Mouse (Mus musculus) midbrain, embryonic 10.5 days (tissue): Measurements from ENCODE around the gene Lrrc1. TPM values are rescaled to one million over a fixed set of nuclear protein-coding genes. Genes with fewer than 3 reads are reported as not detected.

Source experiments
- DNase-seq: peaks from one replicate; pipeline ENCODE4 v3.0.0-alpha.2; 2017; ENCODE audit warnings: low spot score
- H3K27ac ChIP-seq: fragments of 300-500 bp; sonication (generic); replicated peaks from 2 replicates; pipeline ENCODE4 v1.5.1; 2016; ENCODE audit warnings: mild to moderate bottlenecking
- H3K27me3 ChIP-seq: fragments of 300-500 bp; sonication (generic); 2 replicates; pipeline ENCODE4 v1.6.1; 2016; ENCODE audit warnings: low read depth, mild to moderate bottlenecking; ENCODE audit not compliant: poor library complexity, severe bottlenecking
- H3K36me3 ChIP-seq: fragments of 300-500 bp; sonication (generic); 2 replicates; pipeline ENCODE4 v1.6.1; 2016; ENCODE audit warnings: mild to moderate bottlenecking, moderate library complexity
- H3K4me1 ChIP-seq: fragments of 300-500 bp; sonication (generic); 2 replicates; pipeline ENCODE4 v1.6.1; 2016
- H3K4me3 ChIP-seq: fragments of 300-500 bp; sonication (generic); 2 replicates; pipeline ENCODE4 v1.5.1; 2016; ENCODE audit warnings: mild to moderate bottlenecking, moderate library complexity
- H3K9me3 ChIP-seq: fragments of 300-500 bp; sonication (generic); replicated peaks from 2 replicates; pipeline ENCODE4 v1.6.1; 2016; ENCODE audit warnings: mild to moderate bottlenecking
- WGBS: fragments of 180-500 bp; shearing (Covaris S2); methylation state at CpG from one replicate; pipeline ENCODE4 v1.1.7; 2016; 5-methylcytosine and 5-hydroxymethylcytosine counted together
- polyA plus RNA-seq: library from polyadenylated mRNA; unstranded; fragments of >200 nt; fragmentation: Nextera tagmentation; extraction: Ambion mirVana; gene quantifications from 2 replicates; pipeline ENCODE4 v1.2.1, GENCODE M21; 2016

Gene Lrrc1
- polyA plus RNA-seq, 1 experiment from 2014 or later, result 5.8 TPM

GRCm38 (mm10) chr9:77465401-77465800 is 79.3 kb downstream of the Lrrc1 start:
- no peak for DNase-seq
- Histone ChIP-seq H3K9me3 (no peaks in the 10 kb centered on the region), H3K4me3 (no peak overlapping the region), H3K27ac (no peak overlapping the region), H3K27me3 (no peaks in the 10 kb centered on the region), H3K4me1 (peaks cover 18% of the 10 kb centered on the region), H3K36me3 (peaks cover 9% of the 10 kb centered on the region)
- 88% methylated on average over 11 of the region's 11 CpGs for WGBS

- Histone ChIP-seq H3K27ac (0 out of 2 replicates have a peak overlapping the region, but pooled peaks have one; percentile 10), H3K27me3 (no peaks in the 10 kb centered on the region), H3K9me3 (no peaks in the 10 kb centered on the region), H3K36me3 (peaks cover 9% of the 10 kb centered on the region), H3K4me1 (peaks cover 18% of the 10 kb centered on the region), H3K4me3 (no peak overlapping the region)
- no peak for DNase-seq
- whole genome bisulfite sequencing, result 91% methylated on average over 7 of the region's 7 CpGs
These were observed 80.8 kb downstream of the Lrrc1 start for GRCm38 (mm10) chr9:77463861-77464260.

DNA sequence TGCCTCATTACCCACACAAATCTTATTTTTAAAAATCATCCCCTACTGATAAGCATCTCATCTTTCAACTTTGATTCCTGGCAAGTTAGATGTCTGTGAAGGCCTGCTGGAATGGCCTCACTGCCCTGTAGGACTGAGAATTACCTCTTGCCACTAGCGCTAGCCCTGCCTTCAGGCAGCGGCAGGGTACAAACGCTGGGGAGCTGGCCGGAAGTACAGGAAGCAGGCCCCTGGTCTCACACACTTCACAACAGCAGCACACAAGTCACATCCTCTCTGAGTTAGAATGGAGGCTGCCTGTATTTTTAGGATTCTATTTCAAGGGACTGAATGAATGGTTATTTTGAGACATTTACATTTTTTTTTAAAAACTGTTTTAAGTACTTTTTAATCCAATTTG is 81.5 kb downstream of the Lrrc1 start:
- Histone ChIP-seq H3K36me3 (peaks cover 3% of the 10 kb centered on the region), H3K9me3 (no peaks in the 10 kb centered on the region), H3K27me3 (no peaks in the 10 kb centered on the region), H3K27ac (no peak overlapping the region), H3K4me1 (peaks cover 18% of the 10 kb centered on the region), H3K4me3 (no peak overlapping the region)
- 76% methylated on average over 4 of the region's 4 CpGs for WGBS
- DNase-seq, result no peak

DNA sequence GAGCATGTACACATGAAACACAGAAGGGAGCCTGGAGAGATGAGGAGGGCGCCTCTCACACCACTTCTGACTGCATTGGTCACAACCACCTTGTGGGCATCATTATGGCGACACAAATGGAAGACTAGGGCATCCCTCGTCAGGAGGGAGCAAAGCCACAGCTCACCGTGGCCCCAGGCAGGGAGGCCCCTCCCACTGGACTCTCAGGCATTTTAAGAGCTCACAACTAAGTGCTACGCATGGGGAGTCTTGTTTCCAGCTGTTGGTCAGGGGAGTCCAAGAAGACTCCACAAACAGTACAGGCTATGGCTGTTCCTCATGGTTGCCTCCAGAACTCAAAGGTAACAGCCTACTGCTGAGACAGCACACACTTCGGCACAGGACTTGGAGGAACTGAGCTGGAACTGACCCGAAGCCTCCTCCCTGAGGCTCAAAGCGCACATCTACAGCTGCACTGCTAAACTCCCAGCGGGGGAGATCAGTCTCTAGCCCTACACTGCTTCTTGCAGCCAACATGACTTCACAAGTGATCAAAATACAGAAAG is 83.2 kb downstream of the Lrrc1 start:
- DNase-seq, result no peak
- Histone ChIP-seq H3K27ac (no peak overlapping the region), H3K27me3 (no peaks in the 10 kb centered on the region), H3K9me3 (no peaks in the 10 kb centered on the region), H3K4me1 (peaks cover 21% of the 10 kb centered on the region), H3K4me3 (no peak overlapping the region), H3K36me3 (0 out of 2 replicates have a peak, but pooled peaks cover 6% of the 10 kb centered on the region)
- WGBS, result 66% methylated on average over 9 of the region's 9 CpGs

DNA sequence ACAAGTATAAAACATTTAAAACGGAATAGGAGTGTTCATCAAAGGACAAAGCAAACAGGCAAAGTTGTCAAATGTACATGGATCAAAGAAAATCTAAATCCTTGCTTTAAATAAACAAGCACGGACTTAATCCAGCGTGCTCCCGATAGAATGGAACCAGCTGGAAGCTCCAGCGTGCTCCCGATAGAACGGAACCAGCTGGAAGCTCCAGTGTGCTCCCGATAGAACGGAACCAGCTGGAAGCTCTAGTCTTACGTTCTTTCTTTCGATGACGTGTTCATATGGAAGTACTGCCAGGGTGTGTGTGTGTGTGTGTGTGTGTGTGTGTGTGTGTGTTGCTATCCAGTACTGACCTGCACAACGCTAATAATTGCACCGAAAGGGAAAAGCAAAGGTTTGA is 84.3 kb downstream of the Lrrc1 start:
- Histone ChIP-seq H3K4me3 (no peak overlapping the region), H3K36me3 (0 out of 2 replicates have a peak, but pooled peaks cover 6% of the 10 kb centered on the region), H3K27ac (no peak overlapping the region), H3K27me3 (no peaks in the 10 kb centered on the region), H3K4me1 (peaks cover 32% of the 10 kb centered on the region), H3K9me3 (no peaks in the 10 kb centered on the region)
- DNase-seq, result no peak
- 91% methylated on average over 14 of the region's 14 CpGs for WGBS

- no peak overlapping the region for H3K4me3 ChIP-seq
- no peak for DNase-seq
- no peak overlapping the region for H3K27ac ChIP-seq
- H3K4me1 ChIP-seq, result peaks cover 32% of the 10 kb centered on the region
- no peaks in the 10 kb centered on the region for H3K9me3 ChIP-seq
- 97% methylated on average over 2 of the region's 2 CpGs for WGBS
- no peaks in the 10 kb centered on the region for H3K27me3 ChIP-seq
- 0 out of 2 replicates have a peak, but pooled peaks cover 6% of the 10 kb centered on the region for H3K36me3 ChIP-seq
These were observed 85.3 kb downstream of the Lrrc1 start for GRCm38 (mm10) chr9:77459365-77459764.

GRCm38 (mm10) chr9:77456169-77456826 is 88.4 kb downstream of the Lrrc1 start:
- H3K36me3 ChIP-seq, result peaks cover 20% of the 10 kb centered on the region
- no peak overlapping the region for H3K4me3 ChIP-seq
- H3K9me3 ChIP-seq, result no peaks in the 10 kb centered on the region
- H3K27ac ChIP-seq, result no peak overlapping the region
- H3K27me3 ChIP-seq, result no peaks in the 10 kb centered on the region
- H3K4me1 ChIP-seq, result peaks cover 26% of the 10 kb centered on the region
- WGBS, result 88% methylated on average over 13 of the region's 13 CpGs
- no peak for DNase-seq

GRCm38 (mm10) chr9:77455439-77456168 is 89.1 kb downstream of the Lrrc1 start:
- Histone ChIP-seq H3K36me3 (peaks cover 20% of the 10 kb centered on the region), H3K27ac (0 out of 2 replicates have a peak overlapping the region, but pooled peaks have one; percentile 20), H3K4me1 (peaks cover 24% of the 10 kb centered on the region), H3K9me3 (no peaks in the 10 kb centered on the region), H3K4me3 (no peak overlapping the region), H3K27me3 (no peaks in the 10 kb centered on the region)
- no peak for DNase-seq
- WGBS, result 90% methylated on average over 19 of the region's 19 CpGs

DNA sequence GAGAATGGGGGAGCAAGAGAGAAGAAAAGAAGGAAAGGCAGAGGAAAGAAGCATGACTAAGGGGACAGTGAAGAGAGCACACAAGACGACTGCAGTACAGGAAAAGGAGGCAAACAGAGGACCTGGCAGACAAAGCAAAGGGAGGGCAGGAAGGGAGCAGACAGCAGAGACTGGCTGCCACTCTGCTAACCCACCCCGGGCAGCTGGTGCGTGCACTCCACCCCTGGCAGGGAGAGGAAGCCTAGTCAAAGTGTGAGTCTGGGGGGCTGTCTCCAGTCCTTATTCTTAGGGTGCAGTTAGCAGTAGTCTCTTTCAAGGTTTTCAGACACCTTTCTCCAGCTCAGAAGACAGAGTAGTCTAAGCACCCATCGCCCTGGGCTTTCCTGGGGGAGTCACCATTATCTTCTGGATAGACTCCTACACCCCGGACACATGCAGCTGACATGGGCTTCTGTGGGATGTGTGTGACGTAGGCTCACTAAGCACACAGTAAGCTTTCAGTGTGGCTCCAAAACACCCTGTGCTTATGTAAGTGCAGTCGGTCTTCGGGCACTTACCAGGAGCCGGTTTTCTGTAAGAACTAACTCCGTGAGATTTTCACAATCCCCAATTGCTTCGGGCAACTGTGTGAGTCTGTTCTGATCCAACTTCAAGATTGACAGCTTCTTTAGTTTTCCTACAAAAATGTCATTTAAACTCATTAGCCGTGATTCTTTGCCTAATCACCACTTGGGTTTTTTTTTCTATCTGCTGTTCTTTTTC is 92.4 kb downstream of the Lrrc1 start:
- Histone ChIP-seq H3K4me3 (no peak overlapping the region), H3K4me1 (peaks cover 24% of the 10 kb centered on the region), H3K36me3 (peaks cover 24% of the 10 kb centered on the region), H3K9me3 (no peaks in the 10 kb centered on the region), H3K27me3 (no peaks in the 10 kb centered on the region), H3K27ac (0 out of 2 replicates have a peak overlapping the region, but pooled peaks have one; percentile 1)
- 84% methylated on average over 12 of the region's 12 CpGs for WGBS
- no peak for DNase-seq

DNA sequence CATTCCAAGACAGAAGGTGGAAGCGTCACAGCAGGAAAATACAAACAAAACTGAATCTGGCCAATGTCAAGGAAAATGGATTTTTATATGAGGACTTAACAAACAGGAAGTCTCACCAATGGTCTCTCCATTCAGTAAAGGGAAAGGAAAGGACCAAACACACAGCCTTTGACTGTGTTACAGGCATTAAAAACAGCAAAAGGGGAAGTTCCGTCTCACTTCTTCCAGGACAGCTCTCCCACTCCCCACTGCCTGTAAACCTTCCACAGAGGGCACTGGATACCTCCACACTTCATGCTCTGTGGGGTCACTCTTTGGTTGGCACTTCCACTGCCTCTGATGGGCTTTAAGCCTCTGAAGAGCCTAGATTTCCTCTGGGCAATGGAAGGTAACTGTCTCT is 94.2 kb downstream of the Lrrc1 start:
- Histone ChIP-seq H3K4me1 (peaks cover 12% of the 10 kb centered on the region), H3K27me3 (no peaks in the 10 kb centered on the region), H3K27ac (no peak overlapping the region), H3K9me3 (no peaks in the 10 kb centered on the region), H3K4me3 (no peak overlapping the region), H3K36me3 (peaks cover 18% of the 10 kb centered on the region)
- 93% methylated on average over 2 of the region's 2 CpGs for WGBS
- no peak for DNase-seq

- H3K4me1 ChIP-seq, result no peaks in the 10 kb centered on the region
- no peak for DNase-seq
- WGBS, result 97% methylated on average over 4 of the region's 4 CpGs
- H3K27ac ChIP-seq, result no peak overlapping the region
- no peak overlapping the region for H3K4me3 ChIP-seq
- no peaks in the 10 kb centered on the region for H3K27me3 ChIP-seq
- H3K9me3 ChIP-seq, result no peaks in the 10 kb centered on the region
- peaks cover 14% of the 10 kb centered on the region for H3K36me3 ChIP-seq
These were observed 99.8 kb downstream of the Lrrc1 start for GRCm38 (mm10) chr9:77444876-77445275.

DNA sequence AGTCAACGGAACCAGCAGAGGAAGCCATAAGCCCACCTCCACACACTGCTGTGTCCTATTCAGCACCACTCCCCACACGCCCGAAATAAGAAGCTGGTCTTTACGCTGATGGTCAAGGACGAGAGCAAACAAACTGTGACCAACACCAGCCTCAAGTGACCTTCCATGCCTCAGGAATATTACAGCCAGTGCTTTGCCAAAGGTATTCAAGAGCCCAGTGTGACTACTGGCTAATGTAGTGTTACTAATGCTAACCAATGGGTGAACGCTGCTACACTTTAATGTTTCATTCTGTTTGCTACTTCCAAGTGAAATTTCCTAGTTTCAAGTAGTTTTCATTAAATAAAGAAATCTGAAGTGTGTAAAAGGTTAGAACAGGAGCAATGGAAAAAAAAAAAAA is 105.3 kb downstream of the Lrrc1 start:
- no peak overlapping the region for H3K27ac ChIP-seq
- H3K27me3 ChIP-seq, result no peaks in the 10 kb centered on the region
- no peaks in the 10 kb centered on the region for H3K9me3 ChIP-seq
- no peak overlapping the region for H3K4me3 ChIP-seq
- no peak for DNase-seq
- peaks cover 31% of the 10 kb centered on the region for H3K36me3 ChIP-seq
- H3K4me1 ChIP-seq, result peaks cover 3% of the 10 kb centered on the region; the same call in 1 of the 2 replicates
- WGBS, result 91% methylated on average over 6 of the region's 6 CpGs
